Mouse (Mus musculus) lung, postnatal 0 days (tissue): ENCODE measurements at regions not wholly inside any gene's neighbourhood (a gene's known extent, or its start where the extent isn't known, plus 50 kb on each side); places are given as distances from the start of the nearest gene placed in this dataset.

ENCODE experiments used
- ATAC-seq: fragments of 200-750 bp; cut with Nextera tagmentation; 2 replicates; pipeline ENCODE4 v1.8.0; 2017; ENCODE audit warnings: moderate library complexity
- DNase-seq: peaks from one replicate; pipeline ENCODE4 v3.0.0-alpha.2; 2016; ENCODE audit warnings: low spot score
- H3K27ac ChIP-seq: fragments of 300-500 bp; sonication (generic); 2 replicates; pipeline ENCODE4 v1.5.1; 2014; ENCODE audit warnings: antibody characterized with exemption, mild to moderate bottlenecking, low read length, mixed read lengths
- H3K27me3 ChIP-seq: fragments of 300-500 bp; sonication (generic); replicated peaks from 2 replicates; pipeline ENCODE4 v1.6.1; 2014; ENCODE audit warnings: low read length, mixed read lengths; ENCODE audit not compliant: insufficient read depth
- H3K36me3 ChIP-seq: fragments of 300-500 bp; sonication (generic); 2 replicates; pipeline ENCODE4 v1.6.1; 2014; ENCODE audit warnings: low read length, mixed read lengths; ENCODE audit not compliant: insufficient read depth
- H3K4me1 ChIP-seq: fragments of 300-500 bp; sonication (generic); 2 replicates; pipeline ENCODE4 v1.6.1; 2014; ENCODE audit warnings: antibody characterized with exemption, low read depth, low read length, mixed read lengths; ENCODE audit not compliant: insufficient read depth
- H3K4me2 ChIP-seq: fragments of 300-500 bp; sonication (generic); replicated peaks from 2 replicates; pipeline ENCODE4 v1.6.1; 2014; ENCODE audit warnings: low read depth, mild to moderate bottlenecking, low read length, moderate library complexity, mixed read lengths
- H3K4me3 ChIP-seq: fragments of 300-500 bp; sonication (generic); 2 replicates; pipeline ENCODE4 v1.5.1; 2014; ENCODE audit warnings: low read depth, low read length
- H3K9ac ChIP-seq: fragments of 300-500 bp; sonication (generic); replicated peaks from 2 replicates; pipeline ENCODE4 v1.6.1; 2014; ENCODE audit warnings: low read depth, mild to moderate bottlenecking
- H3K9me3 ChIP-seq: fragments of 300-500 bp; sonication (generic); 2 replicates; pipeline ENCODE4 v1.6.1; 2016; ENCODE audit warnings: low read length, mixed read lengths
- CTCF ChIP-seq: IDR thresholded peaks from 2 replicates; pipeline ENCODE4 v1.5.1; 2016; ENCODE audit warnings: antibody characterized with exemption, mild to moderate bottlenecking
- EP300 ChIP-seq: IDR thresholded peaks from 2 replicates; pipeline ENCODE4 v1.6.1; 2016; ENCODE audit warnings: antibody characterized with exemption, mild to moderate bottlenecking, control low read depth
- WGBS: fragments of 180-500 bp; shearing (Covaris S2); extraction: QIAGEN DNeasy Blood & Tissue Kit; methylation state at CpG from one replicate; pipeline ENCODE4 v1.1.7; 2014; 5-methylcytosine and 5-hydroxymethylcytosine counted together

GRCm38 (mm10) chr9:26461081-26461480 is 272.4 kb upstream of the B3gat1 start:
- no peaks in the 10 kb centered on the region for H3K36me3 ChIP-seq
- no peaks in the 10 kb centered on the region for H3K4me1 ChIP-seq
- H3K4me2 ChIP-seq = no peak overlapping the region
- no peak overlapping the region for H3K9ac ChIP-seq
- no peaks in the 10 kb centered on the region for H3K9me3 ChIP-seq
- no peak for DNase-seq
- ATAC-seq = no peak
- H3K27me3 ChIP-seq = no peaks in the 10 kb centered on the region
- 76% methylated on average over 2 of the region's 2 CpGs for WGBS
- H3K27ac ChIP-seq = no peak overlapping the region
- no peak overlapping the region for H3K4me3 ChIP-seq
- TF ChIP-seq CTCF (no peak), EP300 (no peak)

GRCm38 (mm10) chr9:26470694-26471392 is 262.7 kb upstream of the B3gat1 start:
- no peak overlapping the region for H3K4me3 ChIP-seq
- no peaks in the 10 kb centered on the region for H3K4me1 ChIP-seq
- DNase-seq (no peak), ATAC-seq (no peak)
- 61% methylated on average over 7 of the region's 7 CpGs for WGBS
- TF ChIP-seq EP300 (no peak), CTCF (no peak)
- H3K27me3 ChIP-seq = no peaks in the 10 kb centered on the region
- no peaks in the 10 kb centered on the region for H3K36me3 ChIP-seq
- no peak overlapping the region for H3K4me2 ChIP-seq
- H3K9me3 ChIP-seq = no peaks in the 10 kb centered on the region
- no peak overlapping the region for H3K27ac ChIP-seq
- H3K9ac ChIP-seq = no peak overlapping the region

- no peaks in the 10 kb centered on the region for H3K9me3 ChIP-seq
- H3K4me3 ChIP-seq = no peak overlapping the region
- no peaks in the 10 kb centered on the region for H3K36me3 ChIP-seq
- H3K4me2 ChIP-seq = no peak overlapping the region
- ATAC-seq (no peak), DNase-seq (no peak)
- no peaks in the 10 kb centered on the region for H3K27me3 ChIP-seq
- no peak for TF ChIP-seq EP300
- TF ChIP-seq CTCF = no peak
- no peaks in the 10 kb centered on the region for H3K4me1 ChIP-seq
- H3K9ac ChIP-seq = no peak overlapping the region
- WGBS = 84% methylated on average over 3 of the region's 3 CpGs
- H3K27ac ChIP-seq = no peak overlapping the region
These were observed 257.2 kb upstream of the B3gat1 start for GRCm38 (mm10) chr9:26476341-26476740.

GRCm38 (mm10) chr9:26480881-26481280 is 252.6 kb upstream of the B3gat1 start:
- H3K9ac ChIP-seq = no peak overlapping the region
- no peaks in the 10 kb centered on the region for H3K27me3 ChIP-seq
- no peak overlapping the region for H3K4me3 ChIP-seq
- no peaks in the 10 kb centered on the region for H3K36me3 ChIP-seq
- ATAC-seq = no peak
- TF ChIP-seq CTCF = no peak
- no peak for TF ChIP-seq EP300
- H3K4me1 ChIP-seq = no peaks in the 10 kb centered on the region
- H3K9me3 ChIP-seq = no peaks in the 10 kb centered on the region
- H3K27ac ChIP-seq = no peak overlapping the region
- 79% methylated on average over 8 of the region's 8 CpGs for WGBS
- no peak overlapping the region for H3K4me2 ChIP-seq
- DNase-seq = no peak

- Histone ChIP-seq H3K27ac (no peak overlapping the region), H3K27me3 (no peaks in the 10 kb centered on the region), H3K4me3 (no peak overlapping the region), H3K4me2 (no peak overlapping the region), H3K9ac (no peak overlapping the region), H3K36me3 (no peaks in the 10 kb centered on the region), H3K4me1 (no peaks in the 10 kb centered on the region), H3K9me3 (no peaks in the 10 kb centered on the region)
- DNase-seq = no peak
- no peak for ATAC-seq
- TF ChIP-seq CTCF (no peak), EP300 (no peak)
These were observed 251.6 kb upstream of the B3gat1 start for GRCm38 (mm10) chr9:26481890-26482289.

GRCm38 (mm10) chr9:26493740-26494139 is 239.8 kb upstream of the B3gat1 start:
- Histone ChIP-seq H3K9ac (no peak overlapping the region), H3K4me2 (no peak overlapping the region), H3K4me3 (no peak overlapping the region), H3K27ac (no peak overlapping the region), H3K36me3 (no peaks in the 10 kb centered on the region), H3K4me1 (no peaks in the 10 kb centered on the region), H3K27me3 (no peaks in the 10 kb centered on the region), H3K9me3 (no peaks in the 10 kb centered on the region)
- TF ChIP-seq CTCF = no peak
- no peak for TF ChIP-seq EP300
- DNase-seq (no peak), ATAC-seq (no peak)
- WGBS = 58% methylated on average over 2 of the region's 2 CpGs

- no peak overlapping the region for H3K4me3 ChIP-seq
- no peaks in the 10 kb centered on the region for H3K4me1 ChIP-seq
- ATAC-seq (no peak), DNase-seq (no peak)
- H3K36me3 ChIP-seq = no peaks in the 10 kb centered on the region
- 39% methylated on average over 1 of the region's 1 CpGs for WGBS
- no peaks in the 10 kb centered on the region for H3K9me3 ChIP-seq
- TF ChIP-seq EP300 = no peak
- no peak for TF ChIP-seq CTCF
- no peak overlapping the region for H3K9ac ChIP-seq
- H3K27me3 ChIP-seq = no peaks in the 10 kb centered on the region
- H3K4me2 ChIP-seq = no peak overlapping the region
- no peak overlapping the region for H3K27ac ChIP-seq
These were observed 231.5 kb upstream of the B3gat1 start for GRCm38 (mm10) chr9:26502027-26502426.
